Mouse (Mus musculus): ENCODE results near the gene Dscaml1.

GRCm38 (mm10) chr9:45415912-45416311, 10.5 kb upstream of the Dscaml1 start:
- TF ChIP-seq POLR2A (IDR thresholded peaks at IDR 0.05; ENCODE audit: low read depth, low read length) (no peak), CTCF (IDR thresholded peaks at IDR 0.05; ENCODE audit: borderline replicate concordance, insufficient read depth, low read length) (0 out of 2 replicates have a peak, but pooled peaks have one; percentile 7)
